Mouse (Mus musculus) left cerebral cortex, adult 2 months (tissue): ENCODE measurements around the gene Mindy3. TPM values are rescaled to one million over a fixed set of nuclear protein-coding genes. Genes with fewer than 3 reads are reported as not detected.

Experiments
- DNase-seq, 2 experiments: peaks; one replicate each; pipeline ENCODE4 v3.0.0; 2021 to 2022; ENCODE audit warnings: low spot score in 2 of 2, mixed read lengths in 1 of 2; ENCODE audit errors: extremely low spot score in 1 of 2
- H3K27ac ChIP-seq: fragments of 200-600 bp; 2 replicates; pipeline ENCODE4 v1.8.1; 2022
- H3K4me3 ChIP-seq: fragments of 200-600 bp; 2 replicates; pipeline ENCODE4 v1.8.1; 2022
- CTCF ChIP-seq: fragments of 200-600 bp; IDR thresholded peaks from 2 replicates; pipeline ENCODE4 v1.8.1; 2022; ENCODE audit warnings: antibody characterized with exemption, mild to moderate bottlenecking, moderate library complexity
- intact Hi-C: fragments of 180-260 bp; cut with DNase I; formaldehyde crosslinking; loops from one replicate; pipeline ENCODE4 v1.15.1; 2025
- total RNA-seq, 2 experiments: library from RNA; stranded (reverse); gene quantifications; 2 replicates each; pipeline ENCODE4 v1.2.3; 2021

Gene Mindy3
- total RNA-seq, 2 experiments from 2014 or later = 54.0 to 60.7 TPM

DNA sequence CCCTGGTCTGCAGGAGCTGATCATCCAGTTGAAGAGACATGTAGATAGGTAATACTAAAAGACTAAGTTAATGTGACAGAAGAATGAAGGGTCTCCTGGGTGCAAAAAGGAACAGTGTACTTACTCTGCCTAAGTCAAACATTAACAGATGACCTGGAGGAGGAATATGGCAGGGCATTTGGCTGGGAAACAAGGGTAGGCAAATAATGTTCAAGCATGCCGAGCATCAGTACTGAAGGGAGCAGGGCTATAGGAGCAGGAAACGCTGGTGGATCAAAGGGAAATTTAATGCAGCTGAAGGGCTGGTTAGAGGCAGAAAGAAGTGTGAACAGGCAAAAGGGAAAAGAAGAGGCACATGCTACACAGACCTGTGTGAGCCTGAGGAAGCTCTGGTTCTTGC, 8.1 kb downstream of the Mindy3 start:
- DNase-seq = no peak
- intact Hi-C loops = no loop called here
- H3K27ac ChIP-seq = no peak overlapping the region
- H3K4me3 ChIP-seq = no peak overlapping the region
- no peak for TF ChIP-seq CTCF

DNA sequence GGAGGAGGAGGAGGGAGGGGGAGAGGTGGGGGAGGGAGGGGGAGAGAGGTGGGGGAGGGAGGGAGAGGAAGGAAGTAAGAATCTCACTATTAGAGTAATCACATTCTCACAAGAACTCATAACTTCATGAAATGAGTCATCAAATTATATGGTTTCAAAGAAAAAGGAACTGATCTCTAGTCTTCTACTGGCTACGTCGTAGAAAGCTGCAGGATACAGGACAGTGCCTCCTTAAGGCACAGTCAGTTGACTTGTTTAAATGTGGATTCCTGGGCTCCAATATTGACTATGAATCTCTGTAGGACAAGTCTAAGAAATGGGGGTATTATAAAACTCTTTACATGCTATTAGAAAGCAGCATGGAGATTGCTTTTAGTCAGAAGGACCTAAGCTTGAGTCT, 12.5 kb downstream of the Mindy3 start:
- DNase-seq = no peak
- no peak overlapping the region for H3K27ac ChIP-seq
- intact Hi-C loops = no loop called here
- TF ChIP-seq CTCF = no peak
- no peak overlapping the region for H3K4me3 ChIP-seq

DNA sequence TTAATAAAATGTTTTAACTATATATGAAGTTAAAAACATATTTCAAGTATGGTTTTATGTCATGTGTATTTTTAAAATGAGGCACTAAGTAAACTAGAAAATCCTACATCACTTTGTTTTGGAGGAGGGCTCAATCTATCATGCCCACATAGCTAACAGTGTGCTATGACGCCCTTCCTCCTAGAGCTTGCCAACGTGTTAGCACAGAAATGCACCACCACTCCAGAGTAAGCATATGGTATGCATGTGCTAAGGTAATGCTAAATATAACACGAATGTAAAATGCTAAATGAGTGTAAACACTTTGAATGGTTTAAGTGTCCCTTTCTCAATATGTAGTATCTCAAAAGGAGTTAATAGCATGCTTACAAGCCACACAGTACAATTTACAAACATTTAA, 16.8 kb downstream of the Mindy3 start:
- no peak for DNase-seq
- Histone ChIP-seq H3K4me3 (no peak overlapping the region), H3K27ac (no peak overlapping the region)

GRCm38 (mm10) chr2:12401137-12401536, 18.1 kb downstream of the Mindy3 start:
- no peak overlapping the region for H3K4me3 ChIP-seq
- no peak for DNase-seq
- intact Hi-C loops = no loop called here
- H3K27ac ChIP-seq = no peak overlapping the region
- no peak for TF ChIP-seq CTCF

More for the DNA sequence above, 16.8 kb downstream of the Mindy3 start:
- intact Hi-C loops = no loop called here
- TF ChIP-seq CTCF = no peak

- DNase-seq = peak; percentile 33 to 50
- H3K27ac ChIP-seq = no peak overlapping the region
- H3K4me3 ChIP-seq = no peak overlapping the region
- intact Hi-C loops = loop anchor here (2.0 to 10.0 kb wide), 5 partner anchors 88 to 594 kb away; partner anchors contain the start of gene Itga8
- peak; percentile 89 for TF ChIP-seq CTCF
Measured at GRCm38 (mm10) chr2:12389028-12389427, 30.2 kb downstream of the Mindy3 start.

DNA sequence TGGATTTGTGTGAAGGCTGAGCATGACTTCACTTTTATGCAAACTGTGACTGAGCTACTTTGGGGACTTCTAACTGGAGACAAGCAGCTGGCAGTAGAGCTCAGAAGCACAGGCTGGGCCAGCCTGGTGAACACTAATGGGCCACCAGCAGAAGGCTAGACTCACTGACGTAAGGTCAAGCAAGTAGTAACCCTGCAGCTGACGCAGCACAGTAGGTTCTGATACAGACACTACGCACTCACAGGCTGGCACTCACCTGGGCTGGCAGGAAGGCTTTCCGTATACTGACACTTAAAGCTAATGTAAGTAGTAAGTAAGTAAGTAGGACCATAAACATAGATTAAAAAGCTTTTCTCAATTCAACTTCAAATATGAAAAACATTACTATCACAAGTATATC, 30.7 kb downstream of the Mindy3 start:
- H3K27ac ChIP-seq = no peak overlapping the region
- no peak for DNase-seq
- no peak for TF ChIP-seq CTCF
- intact Hi-C loops = loop anchor here (2.0 to 10.0 kb wide), 5 partner anchors 88 to 594 kb away; partner anchors contain the start of gene Itga8
- H3K4me3 ChIP-seq = no peak overlapping the region

- H3K4me3 ChIP-seq = no peak overlapping the region
- no peak overlapping the region for H3K27ac ChIP-seq
- intact Hi-C loops = loop anchor here (10.0 kb wide), 1 partner anchor 590 kb away; no protein-coding TSS in a partner anchor
- no peak for DNase-seq
- no peak for TF ChIP-seq CTCF
Measured at GRCm38 (mm10) chr2:12384389-12384788, 34.9 kb downstream of the Mindy3 start.

DNA sequence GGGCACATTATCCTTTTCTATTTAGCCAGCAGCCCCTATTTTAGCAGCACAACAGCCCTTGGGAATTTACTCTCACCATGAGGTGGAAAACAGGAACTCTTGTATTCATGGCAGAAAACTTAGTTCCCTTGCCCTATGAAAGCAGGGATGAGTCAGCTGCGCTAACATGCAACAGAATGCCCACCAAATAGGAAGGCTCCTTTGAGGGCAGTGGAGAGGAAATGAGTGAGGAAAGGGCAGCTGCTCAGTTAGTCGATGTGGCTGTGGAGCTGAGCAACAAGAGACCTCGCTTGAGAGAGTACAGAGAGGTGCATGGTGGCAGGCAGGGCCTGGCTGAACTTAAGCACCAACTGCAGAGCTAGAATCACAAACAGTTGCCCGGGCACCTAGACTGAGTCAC, 36.6 kb downstream of the Mindy3 start:
- no peak for TF ChIP-seq CTCF
- intact Hi-C loops = loop anchor here (10.0 kb wide), 1 partner anchor 588 kb away; no protein-coding TSS in a partner anchor
- no peak for DNase-seq
- no peak overlapping the region for H3K27ac ChIP-seq
- no peak overlapping the region for H3K4me3 ChIP-seq

GRCm38 (mm10) chr2:12380233-12380632, 39.0 kb downstream of the Mindy3 start:
- H3K27ac ChIP-seq = no peak overlapping the region
- no peak for TF ChIP-seq CTCF
- H3K4me3 ChIP-seq = no peak overlapping the region
- intact Hi-C loops = loop anchor here (10.0 kb wide), 1 partner anchor 585 kb away; no protein-coding TSS in a partner anchor
- no peak for DNase-seq

GRCm38 (mm10) chr2:12378591-12378990, 40.7 kb downstream of the Mindy3 start:
- Histone ChIP-seq H3K4me3 (no peak overlapping the region), H3K27ac (no peak overlapping the region)
- intact Hi-C loops = no loop called here
- no peak for DNase-seq
- no peak for TF ChIP-seq CTCF

- Histone ChIP-seq H3K4me3 (no peak overlapping the region), H3K27ac (no peak overlapping the region)
- no peak for DNase-seq
- TF ChIP-seq CTCF = no peak
- intact Hi-C loops = no loop called here
Measured at GRCm38 (mm10) chr2:12377024-12377423, 42.2 kb downstream of the Mindy3 start.

GRCm38 (mm10) chr2:12372883-12373282, 46.4 kb downstream of the Mindy3 start:
- intact Hi-C loops = no loop called here
- Histone ChIP-seq H3K4me3 (no peak overlapping the region), H3K27ac (no peak overlapping the region)
- no peak for DNase-seq
- no peak for TF ChIP-seq CTCF

DNA sequence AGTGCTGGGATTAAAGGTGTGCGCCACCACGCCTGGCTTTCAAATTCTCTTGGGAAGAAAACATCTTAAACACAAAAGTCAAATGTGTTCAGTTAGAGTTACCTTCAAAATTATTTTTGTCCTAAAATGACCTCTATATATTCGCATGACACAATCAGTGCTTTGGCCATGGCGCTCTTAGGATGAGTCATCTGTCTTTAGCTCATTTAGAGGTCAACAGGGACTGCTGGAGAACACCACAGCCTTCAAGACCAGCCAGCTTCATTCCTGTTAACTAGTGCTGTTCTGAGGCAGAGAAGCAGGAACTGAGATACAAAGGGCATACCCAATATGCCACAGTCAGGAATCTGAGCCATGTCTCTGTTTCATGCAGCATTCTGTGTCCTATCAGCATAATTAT, 47.9 kb downstream of the Mindy3 start:
- no peak for DNase-seq
- TF ChIP-seq CTCF = no peak
- Histone ChIP-seq H3K27ac (no peak overlapping the region), H3K4me3 (no peak overlapping the region)
- intact Hi-C loops = no loop called here
